Mouse (Mus musculus): ENCODE results near the gene Olfr523. TPM values are rescaled to one million over a fixed set of nuclear protein-coding genes. Genes with fewer than 3 reads are reported as not detected.
"Not testable (repeated sequence)": the region's sequence is repeated elsewhere in the genome, so short reads cannot be mapped to it uniquely, and the experiment has no call there.

Olfr523 gene
- not detected for total RNA-seq (2021)
- long read RNA-seq, experiment 1 = 0 reads
- long read RNA-seq, experiment 2 = 0 reads

GRCm38 (mm10) chr7:140172936-140173335, at the start of gene Olfr523:
TSS of gene Olfr523 (plus strand) at chr7:140173217.
- intact Hi-C loops (cut with DNase I; ENCODE audit: low total_unique reads) = no loop called here
- no peak for DNase-seq

GRCm38 (mm10) chr7:140124382-140124781, 48.6 kb upstream of the Olfr523 start:
- no peak for DNase-seq
- intact Hi-C loops (cut with DNase I; ENCODE audit: low total_unique reads) = no loop called here

GRCm38 (mm10) chr7:140125278-140126021, 47.6 kb upstream of the Olfr523 start:
- DNase-seq = peak; percentile 95
- intact Hi-C loops (cut with DNase I; ENCODE audit: low total_unique reads) = no loop called here

- intact Hi-C loops (cut with DNase I; ENCODE audit: low total_unique reads) = no loop called here
- DNase-seq = no peak
Observed at GRCm38 (mm10) chr7:140126022-140126350, 47.0 kb upstream of the Olfr523 start.

- DNase-seq = no peak
- intact Hi-C loops (cut with DNase I; ENCODE audit: low total_unique reads) = no loop called here
Observed at GRCm38 (mm10) chr7:140126934-140127333, 46.1 kb upstream of the Olfr523 start.

- no peak for DNase-seq
- intact Hi-C loops (cut with DNase I; ENCODE audit: low total_unique reads) = no loop called here
Observed at GRCm38 (mm10) chr7:140127911-140128310, 45.1 kb upstream of the Olfr523 start.

GRCm38 (mm10) chr7:140132184-140132583, 40.8 kb upstream of the Olfr523 start:
- DNase-seq; intact Hi-C loops (cut with DNase I; ENCODE audit: low total_unique reads): not testable (repeated sequence)

- intact Hi-C loops (cut with DNase I; ENCODE audit: low total_unique reads); DNase-seq: not testable (repeated sequence)
Observed at GRCm38 (mm10) chr7:140134033-140134432, 39.0 kb upstream of the Olfr523 start.

- intact Hi-C loops (cut with DNase I; ENCODE audit: low total_unique reads) = no loop called here
- DNase-seq = no peak
Observed at GRCm38 (mm10) chr7:140135106-140135770, 37.8 kb upstream of the Olfr523 start.

- peak; percentile 96 for DNase-seq
- intact Hi-C loops (cut with DNase I; ENCODE audit: low total_unique reads) = no loop called here
Observed at GRCm38 (mm10) chr7:140137135-140138020, 35.6 kb upstream of the Olfr523 start, which contains the start of gene Mtg1. TSS of gene Mtg1 (plus strand) at chr7:140137564.

- intact Hi-C loops (cut with DNase I; ENCODE audit: low total_unique reads) = no loop called here
- DNase-seq = no peak
Observed at GRCm38 (mm10) chr7:140138021-140138310, 35.1 kb upstream of the Olfr523 start.

- intact Hi-C loops (cut with DNase I; ENCODE audit: low total_unique reads) = no loop called here
- peak; percentile 63 for DNase-seq
Observed at GRCm38 (mm10) chr7:140141350-140141749, 31.7 kb upstream of the Olfr523 start.

- DNase-seq = no peak
- intact Hi-C loops (cut with DNase I; ENCODE audit: low total_unique reads) = loop anchor here (2.0 kb wide), 1 partner anchor 68 kb away; no protein-coding TSS in a partner anchor
Observed at GRCm38 (mm10) chr7:140144550-140144949, 28.5 kb upstream of the Olfr523 start.

- peak; percentile 44 for DNase-seq
- intact Hi-C loops (cut with DNase I; ENCODE audit: low total_unique reads) = no loop called here
Observed at GRCm38 (mm10) chr7:140153383-140153782, 19.6 kb upstream of the Olfr523 start.

GRCm38 (mm10) chr7:140153829-140154217, 19.2 kb upstream of the Olfr523 start:
- intact Hi-C loops (cut with DNase I; ENCODE audit: low total_unique reads) = no loop called here

GRCm38 (mm10) chr7:140154218-140154927, 18.6 kb upstream of the Olfr523 start, which contains the start of gene Sprn:
TSS of gene Sprn (minus strand) at chr7:140154877.
- intact Hi-C loops (cut with DNase I; ENCODE audit: low total_unique reads) = no loop called here
- DNase-seq = no peak

More at GRCm38 (mm10) chr7:140153829-140154217, 19.2 kb upstream of the Olfr523 start:
- no peak for DNase-seq

GRCm38 (mm10) chr7:140160363-140160762, 12.7 kb upstream of the Olfr523 start:
- no peak for DNase-seq
- intact Hi-C loops (cut with DNase I; ENCODE audit: low total_unique reads) = no loop called here

GRCm38 (mm10) chr7:140164664-140165063, 8.4 kb upstream of the Olfr523 start, which contains the start of gene Olfr522:
TSS of gene Olfr522 (minus strand) at chr7:140164764.
- no peak for DNase-seq
- intact Hi-C loops (cut with DNase I; ENCODE audit: low total_unique reads) = no loop called here

GRCm38 (mm10) chr7:140167950-140168349, 5.1 kb upstream of the Olfr523 start:
- DNase-seq = no peak
- intact Hi-C loops (cut with DNase I; ENCODE audit: low total_unique reads) = no loop called here

All from gastrocnemius, postnatal 14 days (tissue).